Mouse (Mus musculus): Measurements from ENCODE around the gene Mest. TPM values are rescaled to one million over a fixed set of nuclear protein-coding genes. Genes with fewer than 3 reads are reported as not detected.

The Mest gene
- polyA plus RNA-seq, 1 experiment from 2014 or later = 2,098 TPM

DNA sequence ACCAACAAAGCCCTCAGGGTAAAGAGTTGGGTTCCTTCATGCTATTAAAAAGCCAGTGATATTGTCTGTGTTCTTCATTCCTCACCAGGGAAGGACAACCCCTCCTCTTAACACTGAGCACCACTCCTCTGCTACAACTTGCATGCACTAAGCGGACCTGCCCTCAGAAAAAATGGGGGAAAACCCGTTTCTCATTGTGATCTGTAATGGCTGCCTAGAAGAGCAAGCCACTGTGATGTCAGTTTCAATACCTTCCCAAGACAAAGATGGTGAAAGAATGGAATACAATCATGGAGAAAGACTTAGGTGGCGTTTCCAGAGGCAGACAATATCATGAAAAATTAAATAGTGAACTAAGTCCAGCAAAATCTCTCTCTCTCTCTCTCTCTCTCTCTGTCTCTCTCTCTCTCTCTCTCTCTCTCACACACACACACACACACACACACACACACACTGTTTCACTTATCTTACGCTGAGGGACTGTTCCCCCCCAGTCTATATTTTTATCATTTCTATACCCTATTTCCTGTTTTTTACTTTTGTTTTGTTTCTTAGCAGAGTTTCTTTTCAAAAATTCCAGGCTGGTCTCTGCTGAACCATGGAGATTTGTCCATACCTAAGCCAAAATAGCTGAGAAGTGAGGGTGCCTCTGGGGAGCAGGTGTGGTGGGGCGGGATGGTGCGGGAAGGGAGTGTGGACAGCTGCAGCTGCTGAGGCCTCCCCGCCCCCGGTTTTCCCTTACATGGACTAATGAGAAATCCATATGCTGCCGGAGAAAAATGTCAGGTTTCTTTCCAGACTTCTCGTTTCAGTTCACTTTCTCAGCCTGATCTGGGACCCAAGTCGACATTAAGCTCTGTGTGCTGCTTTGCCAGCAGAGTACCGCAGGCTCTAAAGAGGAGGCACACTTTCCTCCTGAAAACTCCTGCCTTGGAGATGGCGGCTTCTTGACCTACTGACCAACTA lies 41.1 kb upstream of the Mest start:
- Histone ChIP-seq H3K4me1 (ENCODE audit: insufficient read depth, low read length) (peaks cover 27% of the 10 kb centered on the region), H3K27ac (ENCODE audit: low read length) (peak overlapping the region; percentile 91), H3K9ac (replicated peaks; ENCODE audit: low read length) (peak overlapping the region; percentile 55), H3K4me3 (ENCODE audit: low read length) (no peak overlapping the region), H3K9me3 (ENCODE audit: low read length) (no peaks in the 10 kb centered on the region), H3K4me2 (replicated peaks; ENCODE audit: low read depth, low read length) (peak overlapping the region; percentile 7; the same call in 1 of the 2 replicates), H3K27me3 (ENCODE audit: insufficient read depth, low read length) (no peaks in the 10 kb centered on the region), H3K36me3 (ENCODE audit: insufficient read depth, low read length) (0 out of 2 replicates have a peak, but pooled peaks cover 2% of the 10 kb centered on the region)
- 28% methylated on average over 13 of the region's 13 CpGs for WGBS
- peak; percentile 84 for ATAC-seq (ENCODE audit: low FRiP score, low TSS enrichment)

DNA sequence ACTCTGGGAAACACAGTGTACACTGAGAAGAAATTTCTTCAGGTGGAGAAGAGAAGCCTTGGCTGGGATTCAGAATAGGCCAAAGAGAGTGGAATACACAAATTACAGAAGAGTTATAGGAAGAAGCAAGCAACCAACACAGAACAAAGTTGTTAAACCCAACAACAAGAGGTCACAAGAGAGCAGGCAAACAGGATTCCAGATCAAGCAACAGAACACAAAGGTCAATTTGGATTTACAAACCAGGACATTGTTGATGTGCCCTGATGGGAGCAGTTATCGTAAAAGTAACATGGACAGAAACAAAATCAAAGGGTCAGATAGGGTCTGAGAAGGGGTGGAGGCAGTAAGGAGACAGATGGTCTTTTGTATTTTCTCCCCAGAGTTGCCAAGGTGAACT lies 38.8 kb upstream of the Mest start:
- no peak overlapping the region for H3K4me2 ChIP-seq (replicated peaks; ENCODE audit: low read depth, low read length)
- no peak overlapping the region for H3K4me3 ChIP-seq (ENCODE audit: low read length)
- no peaks in the 10 kb centered on the region for H3K36me3 ChIP-seq (ENCODE audit: insufficient read depth, low read length)
- no peak for ATAC-seq (ENCODE audit: low FRiP score, low TSS enrichment)
- WGBS = 81% methylated on average over 1 of the region's 1 CpGs
- H3K9me3 ChIP-seq (ENCODE audit: low read length) = no peaks in the 10 kb centered on the region
- H3K27me3 ChIP-seq (ENCODE audit: insufficient read depth, low read length) = no peaks in the 10 kb centered on the region
- peaks cover 18% of the 10 kb centered on the region for H3K4me1 ChIP-seq (ENCODE audit: insufficient read depth, low read length)
- no peak overlapping the region for H3K27ac ChIP-seq (ENCODE audit: low read length)
- no peak overlapping the region for H3K9ac ChIP-seq (replicated peaks; ENCODE audit: low read length)

DNA sequence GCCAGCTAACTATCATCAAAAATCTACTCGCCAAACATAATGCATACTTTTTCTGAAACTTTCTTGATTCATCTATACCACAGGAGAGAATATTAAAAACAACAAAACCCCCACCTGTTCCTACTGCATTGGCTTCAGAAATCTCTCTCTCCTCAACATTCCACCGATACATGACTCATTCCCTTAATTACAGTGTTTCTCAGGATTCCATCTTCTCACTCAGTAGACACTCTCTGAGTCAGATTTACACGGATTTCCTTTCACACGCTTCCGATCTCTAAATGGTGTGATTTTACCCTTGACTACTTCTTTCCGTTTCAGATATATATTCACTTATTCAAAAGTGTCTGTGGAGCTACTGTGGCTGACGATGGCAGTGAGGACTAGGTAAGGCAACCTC lies 36.1 kb upstream of the Mest start:
- no peak for ATAC-seq (ENCODE audit: low FRiP score, low TSS enrichment)
- Histone ChIP-seq H3K4me2 (replicated peaks; ENCODE audit: low read depth, low read length) (no peak overlapping the region), H3K36me3 (ENCODE audit: insufficient read depth, low read length) (no peaks in the 10 kb centered on the region), H3K27me3 (ENCODE audit: insufficient read depth, low read length) (no peaks in the 10 kb centered on the region), H3K4me1 (ENCODE audit: insufficient read depth, low read length) (peaks cover 11% of the 10 kb centered on the region), H3K27ac (ENCODE audit: low read length) (no peak overlapping the region), H3K9me3 (ENCODE audit: low read length) (no peaks in the 10 kb centered on the region), H3K4me3 (ENCODE audit: low read length) (no peak overlapping the region), H3K9ac (replicated peaks; ENCODE audit: low read length) (no peak overlapping the region)
- WGBS = 89% methylated on average over 7 of the region's 7 CpGs

DNA sequence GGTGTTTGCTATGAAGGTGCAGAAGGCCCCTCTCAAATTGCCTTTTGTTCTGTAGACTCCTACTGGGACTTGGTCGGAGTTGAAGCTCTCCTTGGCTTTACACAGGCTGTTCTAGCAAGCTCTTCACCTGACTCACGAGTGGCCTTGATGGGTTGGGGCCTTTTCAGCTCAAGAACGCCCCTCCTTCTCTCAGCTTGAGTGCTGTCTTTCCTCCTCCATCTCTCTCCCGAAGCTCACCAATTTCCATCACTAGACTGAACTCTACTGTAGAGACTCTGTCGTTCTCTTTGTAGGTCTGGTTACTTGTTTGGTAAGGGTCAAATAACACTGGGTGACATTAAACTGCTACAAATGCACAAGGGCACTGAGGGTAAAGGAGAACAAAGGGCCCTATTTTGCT lies 30.5 kb upstream of the Mest start:
- ATAC-seq (ENCODE audit: low FRiP score, low TSS enrichment) = no peak
- 65% methylated on average over 5 of the region's 5 CpGs for WGBS

DNA sequence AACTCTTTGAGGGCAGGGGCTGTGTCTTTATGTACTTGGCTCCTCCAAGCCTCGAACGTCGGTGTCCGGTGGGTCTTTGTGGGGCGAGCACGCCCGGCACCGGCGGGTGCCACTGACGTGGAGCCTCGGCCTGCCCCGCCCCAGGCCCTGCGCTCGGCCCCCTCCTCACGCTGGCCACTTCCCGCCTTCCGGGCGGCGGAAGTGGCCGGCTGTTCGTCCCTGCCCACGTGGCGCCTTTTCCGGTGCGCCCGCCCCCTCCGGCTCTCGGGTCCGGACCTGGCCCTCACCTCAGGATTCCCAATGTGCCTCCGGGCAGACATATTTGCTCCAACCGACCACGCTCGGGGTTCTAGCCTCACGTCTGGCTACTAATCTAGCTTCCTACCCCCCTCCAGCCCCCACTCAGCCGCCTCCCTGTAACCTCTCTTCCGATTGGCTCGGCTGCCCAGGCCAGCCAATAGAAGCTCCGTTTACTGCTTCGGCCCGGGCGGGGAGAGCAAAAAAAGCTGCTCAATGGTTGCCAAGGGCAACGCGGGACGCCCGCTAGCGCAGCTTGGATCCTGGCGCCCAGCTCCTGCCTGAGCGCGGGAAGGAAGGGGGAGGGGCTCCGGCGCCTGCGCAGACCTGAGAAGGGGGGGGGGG lies 29.9 kb upstream of the Mest start, which contains the start of gene Cep41:
Cep41 (minus strand) TSS at position 400 of the 642 bp plus-strand sequence.
- H3K4me1 ChIP-seq (ENCODE audit: insufficient read depth, low read length) = peaks cover 12% of the 10 kb centered on the region
- peak within 1 kb of the TSS; percentile 76 for H3K9ac ChIP-seq (replicated peaks; ENCODE audit: low read length)
- ATAC-seq (ENCODE audit: low FRiP score, low TSS enrichment) = peak; percentile 98
- peak within 1 kb of the TSS; percentile 65 for H3K4me2 ChIP-seq (replicated peaks; ENCODE audit: low read depth, low read length)
- H3K27me3 ChIP-seq (ENCODE audit: insufficient read depth, low read length) = no peaks in the 10 kb centered on the region
- H3K9me3 ChIP-seq (ENCODE audit: low read length) = no peaks in the 10 kb centered on the region
- H3K36me3 ChIP-seq (ENCODE audit: insufficient read depth, low read length) = no peaks in the 10 kb centered on the region
- 4% methylated on average over 49 of the region's 52 CpGs for whole genome bisulfite sequencing
- peak within 1 kb of the TSS; percentile 94 for H3K27ac ChIP-seq (ENCODE audit: low read length)
- H3K4me3 ChIP-seq (ENCODE audit: low read length) = peak within 1 kb of the TSS; percentile 61

More for the DNA sequence above, 30.5 kb upstream of the Mest start:
- Histone ChIP-seq H3K27ac (ENCODE audit: low read length) (peak overlapping the region; percentile 94), H3K9me3 (ENCODE audit: low read length) (no peaks in the 10 kb centered on the region), H3K4me3 (ENCODE audit: low read length) (peak overlapping the region; percentile 61), H3K4me1 (ENCODE audit: insufficient read depth, low read length) (peaks cover 11% of the 10 kb centered on the region), H3K27me3 (ENCODE audit: insufficient read depth, low read length) (no peaks in the 10 kb centered on the region), H3K36me3 (ENCODE audit: insufficient read depth, low read length) (no peaks in the 10 kb centered on the region), H3K4me2 (replicated peaks; ENCODE audit: low read depth, low read length) (peak overlapping the region; percentile 65), H3K9ac (replicated peaks; ENCODE audit: low read length) (peak overlapping the region; percentile 76)

DNA sequence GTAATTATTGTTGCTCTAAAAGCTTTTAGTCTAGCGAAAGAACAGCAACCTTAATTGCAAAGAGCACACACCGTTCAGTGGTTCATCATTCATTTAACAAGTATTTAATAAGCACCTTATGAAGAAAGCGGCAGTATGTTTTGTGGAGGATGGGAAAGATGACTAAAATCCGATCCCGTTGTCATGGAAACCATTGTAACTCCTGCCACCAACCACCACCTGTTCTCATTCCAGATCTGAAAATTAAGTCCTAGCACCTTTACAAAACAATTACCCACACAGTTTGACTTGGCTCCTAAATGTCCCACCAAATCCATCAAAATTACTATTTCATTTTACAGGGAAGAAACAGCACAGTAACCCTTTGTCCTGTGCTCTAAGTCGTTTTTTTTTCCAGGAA lies 29.1 kb upstream of the Mest start:
- H3K4me3 ChIP-seq (ENCODE audit: low read length) = peak overlapping the region; percentile 61
- no peak for ATAC-seq (ENCODE audit: low FRiP score, low TSS enrichment)
- peaks cover 16% of the 10 kb centered on the region for H3K4me1 ChIP-seq (ENCODE audit: insufficient read depth, low read length)
- H3K9me3 ChIP-seq (ENCODE audit: low read length) = no peaks in the 10 kb centered on the region
- peak overlapping the region; percentile 56 for H3K9ac ChIP-seq (replicated peaks; ENCODE audit: low read length)
- peak overlapping the region; percentile 65 for H3K4me2 ChIP-seq (replicated peaks; ENCODE audit: low read depth, low read length)
- peak overlapping the region; percentile 94 for H3K27ac ChIP-seq (ENCODE audit: low read length)
- no peaks in the 10 kb centered on the region for H3K36me3 ChIP-seq (ENCODE audit: insufficient read depth, low read length)
- H3K27me3 ChIP-seq (ENCODE audit: insufficient read depth, low read length) = no peaks in the 10 kb centered on the region
- 57% methylated on average over 6 of the region's 6 CpGs for WGBS

DNA sequence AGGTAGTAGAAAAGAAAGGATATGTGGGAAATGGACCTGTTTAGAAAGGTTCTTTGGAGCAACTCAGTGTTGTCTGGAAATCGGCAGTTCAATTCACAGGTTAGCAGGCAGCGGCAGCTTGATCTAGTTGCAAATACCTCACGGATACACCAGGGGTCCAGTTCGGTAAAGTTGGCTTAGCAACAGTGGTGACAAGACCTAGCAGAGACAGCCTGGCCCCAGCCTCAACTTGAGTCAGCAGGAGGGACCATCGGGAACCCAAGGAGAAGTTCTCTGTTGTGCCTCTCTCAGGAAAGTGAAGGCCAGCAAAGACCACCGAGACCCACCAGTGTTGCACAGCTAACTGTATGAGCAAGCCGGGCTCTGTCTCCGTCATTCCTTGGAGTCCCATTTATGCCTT lies 28.2 kb upstream of the Mest start:
- H3K9ac ChIP-seq (replicated peaks; ENCODE audit: low read length) = no peak overlapping the region
- ATAC-seq (ENCODE audit: low FRiP score, low TSS enrichment) = no peak
- peaks cover 24% of the 10 kb centered on the region for H3K4me1 ChIP-seq (ENCODE audit: insufficient read depth, low read length)
- no peak overlapping the region for H3K4me3 ChIP-seq (ENCODE audit: low read length)
- no peaks in the 10 kb centered on the region for H3K27me3 ChIP-seq (ENCODE audit: insufficient read depth, low read length)
- H3K9me3 ChIP-seq (ENCODE audit: low read length) = no peaks in the 10 kb centered on the region
- no peak overlapping the region for H3K4me2 ChIP-seq (replicated peaks; ENCODE audit: low read depth, low read length)
- 94% methylated on average over 8 of the region's 8 CpGs for WGBS
- H3K36me3 ChIP-seq (ENCODE audit: insufficient read depth, low read length) = no peaks in the 10 kb centered on the region
- no peak overlapping the region for H3K27ac ChIP-seq (ENCODE audit: low read length)

DNA sequence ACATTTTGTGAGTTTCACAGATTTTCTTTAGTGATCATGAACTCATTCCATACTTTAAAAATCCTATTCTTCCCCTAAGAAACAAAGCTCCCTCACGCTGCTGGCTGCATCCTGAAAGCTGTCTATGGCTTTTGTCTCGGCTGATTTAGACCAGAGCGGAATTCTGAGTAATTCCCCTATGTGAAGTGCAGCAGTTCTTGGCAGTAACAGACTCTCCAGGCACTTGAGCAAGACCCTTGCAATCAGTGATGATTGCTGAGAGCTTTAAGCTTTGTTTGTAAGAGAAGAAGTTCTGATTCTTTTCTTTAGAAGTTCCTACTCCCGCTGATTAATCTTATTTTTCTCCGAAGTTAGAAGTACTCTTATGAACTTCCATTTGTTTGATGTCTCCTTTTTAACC lies 25.9 kb upstream of the Mest start:
- 52% methylated on average over 5 of the region's 5 CpGs for WGBS
- H3K4me3 ChIP-seq (ENCODE audit: low read length) = no peak overlapping the region
- no peaks in the 10 kb centered on the region for H3K36me3 ChIP-seq (ENCODE audit: insufficient read depth, low read length)
- no peak overlapping the region for H3K4me2 ChIP-seq (replicated peaks; ENCODE audit: low read depth, low read length)
- H3K9ac ChIP-seq (replicated peaks; ENCODE audit: low read length) = no peak overlapping the region
- no peaks in the 10 kb centered on the region for H3K9me3 ChIP-seq (ENCODE audit: low read length)
- H3K27me3 ChIP-seq (ENCODE audit: insufficient read depth, low read length) = no peaks in the 10 kb centered on the region
- ATAC-seq (ENCODE audit: low FRiP score, low TSS enrichment) = no peak
- H3K4me1 ChIP-seq (ENCODE audit: insufficient read depth, low read length) = peaks cover 29% of the 10 kb centered on the region
- peak overlapping the region; percentile 71 for H3K27ac ChIP-seq (ENCODE audit: low read length)

DNA sequence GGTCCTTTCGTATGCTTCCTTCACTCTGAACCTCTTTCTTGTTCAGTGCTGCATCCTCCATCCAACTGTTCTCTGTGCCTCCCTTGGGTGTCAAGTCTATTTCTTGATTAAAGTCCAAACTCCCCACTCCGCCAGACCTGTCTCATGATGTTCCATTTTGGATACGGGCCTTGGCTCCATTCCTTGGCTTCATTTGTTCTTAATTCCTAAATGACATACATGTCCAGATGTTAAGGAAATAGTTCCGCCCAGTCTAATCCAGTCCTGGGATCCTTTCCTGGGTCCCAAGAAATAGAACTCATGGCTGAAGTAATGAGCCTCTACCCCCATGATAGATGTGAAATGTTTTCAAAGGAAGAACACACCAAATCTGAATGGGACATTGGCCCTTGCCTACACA lies 25.3 kb upstream of the Mest start:
- Histone ChIP-seq H3K27me3 (ENCODE audit: insufficient read depth, low read length) (no peaks in the 10 kb centered on the region), H3K9me3 (ENCODE audit: low read length) (no peaks in the 10 kb centered on the region), H3K27ac (ENCODE audit: low read length) (peak overlapping the region; percentile 71), H3K4me2 (replicated peaks; ENCODE audit: low read depth, low read length) (no peak overlapping the region), H3K9ac (replicated peaks; ENCODE audit: low read length) (no peak overlapping the region), H3K36me3 (ENCODE audit: insufficient read depth, low read length) (no peaks in the 10 kb centered on the region), H3K4me3 (ENCODE audit: low read length) (no peak overlapping the region), H3K4me1 (ENCODE audit: insufficient read depth, low read length) (peaks cover 26% of the 10 kb centered on the region)
- ATAC-seq (ENCODE audit: low FRiP score, low TSS enrichment) = no peak
- WGBS = 87% methylated on average over 4 of the region's 4 CpGs

DNA sequence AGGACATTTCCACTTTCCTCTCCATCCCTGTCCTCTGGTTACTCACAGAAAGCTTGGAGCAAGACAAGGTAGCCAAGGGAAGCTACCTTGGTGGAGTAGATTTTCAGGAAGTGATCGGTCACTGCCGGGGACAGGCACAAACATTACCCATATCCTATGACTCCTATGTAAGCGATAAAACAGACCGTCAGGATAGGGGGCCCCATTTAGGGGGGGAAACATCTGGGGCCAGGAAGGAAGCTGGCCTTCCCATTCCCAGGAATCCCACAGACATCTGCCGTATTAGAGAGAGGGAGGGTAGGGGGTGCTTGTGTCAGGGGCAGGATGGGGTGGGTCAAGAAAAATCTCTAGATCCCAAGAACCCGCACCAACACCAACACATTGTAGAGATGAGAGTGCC lies 23.2 kb upstream of the Mest start:
- Histone ChIP-seq H3K9me3 (ENCODE audit: low read length) (no peaks in the 10 kb centered on the region), H3K9ac (replicated peaks; ENCODE audit: low read length) (no peak overlapping the region; the same call in 1 of the 2 replicates), H3K27ac (ENCODE audit: low read length) (peak overlapping the region; percentile 88), H3K27me3 (ENCODE audit: insufficient read depth, low read length) (no peaks in the 10 kb centered on the region), H3K36me3 (ENCODE audit: insufficient read depth, low read length) (no peaks in the 10 kb centered on the region), H3K4me3 (ENCODE audit: low read length) (no peak overlapping the region), H3K4me2 (replicated peaks; ENCODE audit: low read depth, low read length) (no peak overlapping the region), H3K4me1 (ENCODE audit: insufficient read depth, low read length) (peaks cover 25% of the 10 kb centered on the region)
- peak; percentile 81 for ATAC-seq (ENCODE audit: low FRiP score, low TSS enrichment)
- 21% methylated on average over 6 of the region's 6 CpGs for WGBS
